Mouse (Mus musculus) spleen, embryonic (tissue): ENCODE data around the gene Edaradd.

Experiments
- CTCF ChIA-PET: fragments of 350-600 bp; sonication (Branson Sonifier 250); formaldehyde crosslinking; loops from one replicate; lab custom pipeline; 2022; lab: Charles Lee

Gene Edaradd

DNA sequence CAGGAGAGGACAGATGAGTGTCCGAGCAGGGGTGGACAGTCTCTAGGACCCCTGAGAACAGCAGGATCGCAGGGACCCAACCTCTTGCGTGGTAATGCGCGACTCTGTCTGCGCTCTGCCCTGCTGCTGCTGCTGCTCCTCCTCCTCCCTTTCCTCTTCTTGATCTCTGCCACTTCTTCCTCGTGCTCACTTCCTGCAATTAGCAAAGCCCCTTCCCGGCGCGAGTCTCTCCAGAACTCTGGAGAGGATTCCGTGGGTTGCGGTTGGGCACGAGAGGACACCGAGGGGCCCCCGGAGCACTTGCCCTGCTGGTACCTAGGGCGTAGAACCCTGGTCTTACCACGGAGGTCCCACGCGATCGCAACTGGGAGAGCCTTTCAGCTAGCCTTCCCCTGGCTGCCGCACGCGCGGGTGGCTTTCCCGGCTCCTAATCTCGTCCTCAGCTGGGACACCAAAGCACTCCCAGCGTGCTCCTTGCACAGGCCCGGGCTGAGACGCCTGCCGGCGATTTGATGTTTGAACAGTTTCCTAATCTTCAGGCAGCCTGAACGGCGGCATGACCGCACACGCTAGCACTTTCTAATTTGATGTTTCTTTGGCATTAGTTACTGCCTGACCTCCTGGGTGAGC is at the start of gene Edaradd:
Gene Edaradd, minus strand, starts transcription at position 484 of the 630 bp plus-strand sequence.
- CTCF ChIA-PET: interaction anchor here (0.7 kb wide), 1 partner anchor 18 kb away, joined by 6 read pairs; no protein-coding TSS in a partner anchor

DNA sequence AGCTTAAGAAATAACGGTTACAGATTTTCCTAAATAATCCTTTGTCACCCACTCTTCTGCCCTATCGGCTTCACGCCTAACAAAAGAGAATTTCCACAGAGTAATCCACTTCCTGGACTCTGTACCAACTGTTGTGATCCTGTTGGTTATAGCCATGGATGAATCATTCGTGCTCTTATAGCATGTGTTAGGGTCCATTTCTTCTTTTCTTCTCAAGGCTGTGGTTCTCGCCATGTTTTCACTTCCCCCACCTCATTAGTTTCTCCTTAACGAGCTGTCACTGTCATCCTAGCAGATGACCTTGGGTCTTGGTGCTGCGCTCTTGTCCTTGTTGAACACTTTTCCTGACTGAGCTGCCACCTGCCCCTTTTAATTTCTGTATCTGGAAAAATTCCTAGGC is 49.5 kb upstream of the Edaradd start:
- CTCF ChIA-PET: interaction anchor here (1.3 kb wide), 1 partner anchor 107 kb away, joined by 4 read pairs; no protein-coding TSS in a partner anchor

DNA sequence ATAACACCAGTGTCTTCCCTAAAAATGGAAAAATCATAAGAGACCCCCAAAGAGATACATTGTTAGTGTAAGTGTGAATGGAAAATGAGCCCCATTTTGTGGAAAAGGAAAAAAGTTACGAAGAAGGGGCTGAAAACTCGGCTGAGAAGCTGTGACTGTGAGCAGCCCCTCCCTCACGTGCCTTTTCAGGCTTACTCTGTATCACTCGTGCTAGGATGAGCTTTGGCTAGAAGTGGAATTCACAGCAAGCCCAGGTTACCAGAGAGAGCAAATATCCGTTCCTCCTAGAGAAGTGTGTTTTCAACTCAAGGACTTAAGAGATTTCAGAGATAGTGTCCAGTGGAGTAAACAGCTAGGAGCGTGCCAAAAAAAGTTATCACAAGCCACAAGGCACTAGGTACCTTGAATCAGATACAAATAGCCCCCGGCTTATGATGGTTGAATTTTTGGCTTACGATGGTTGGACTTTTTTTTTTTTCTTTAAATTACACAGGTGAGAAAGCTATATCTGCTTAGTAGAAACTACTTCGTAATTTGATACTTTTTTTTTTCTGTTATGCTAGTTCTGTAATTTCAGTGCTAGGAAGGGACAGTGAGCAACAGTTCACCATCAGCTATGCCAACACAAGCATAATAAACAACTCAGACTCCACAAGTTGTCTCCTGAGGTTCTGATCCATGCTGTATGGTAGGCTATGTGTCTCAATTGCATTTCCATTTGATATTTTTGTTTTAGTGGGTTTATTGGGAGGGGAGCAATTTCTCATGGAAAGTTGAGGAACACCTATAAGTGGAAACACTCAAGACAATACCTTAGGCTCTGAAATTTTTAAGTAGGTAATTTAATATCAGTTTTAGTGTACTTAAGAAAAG is 48.6 kb upstream of the Edaradd start:
- CTCF ChIA-PET: interaction anchor here (0.5 to 1.3 kb wide), 2 partner anchors 106 to 171 kb away, joined by 4 read pairs; no protein-coding TSS in a partner anchor

DNA sequence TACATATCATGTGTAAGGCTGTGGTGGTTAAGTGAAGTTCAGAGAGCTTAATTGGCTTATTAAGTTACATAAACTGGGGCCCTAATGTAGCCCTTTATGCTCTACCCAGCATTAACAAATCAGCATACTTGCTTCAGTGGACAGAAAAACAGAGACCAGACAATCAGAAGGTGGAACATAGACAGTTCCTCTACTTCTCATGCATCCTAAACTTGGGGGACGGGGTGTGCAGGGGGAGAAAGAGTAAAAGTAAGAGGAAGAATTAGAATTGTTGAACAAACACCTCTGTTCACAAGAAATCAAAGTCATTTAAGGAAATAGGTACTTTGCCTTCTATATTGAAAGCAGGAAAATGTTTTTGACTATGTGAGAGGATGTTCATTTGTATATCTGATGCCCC is 47.7 kb upstream of the Edaradd start:
- CTCF ChIA-PET: interaction anchor here (1.3 kb wide), 1 partner anchor 15 kb away, joined by 3 read pairs; no protein-coding TSS in a partner anchor

DNA sequence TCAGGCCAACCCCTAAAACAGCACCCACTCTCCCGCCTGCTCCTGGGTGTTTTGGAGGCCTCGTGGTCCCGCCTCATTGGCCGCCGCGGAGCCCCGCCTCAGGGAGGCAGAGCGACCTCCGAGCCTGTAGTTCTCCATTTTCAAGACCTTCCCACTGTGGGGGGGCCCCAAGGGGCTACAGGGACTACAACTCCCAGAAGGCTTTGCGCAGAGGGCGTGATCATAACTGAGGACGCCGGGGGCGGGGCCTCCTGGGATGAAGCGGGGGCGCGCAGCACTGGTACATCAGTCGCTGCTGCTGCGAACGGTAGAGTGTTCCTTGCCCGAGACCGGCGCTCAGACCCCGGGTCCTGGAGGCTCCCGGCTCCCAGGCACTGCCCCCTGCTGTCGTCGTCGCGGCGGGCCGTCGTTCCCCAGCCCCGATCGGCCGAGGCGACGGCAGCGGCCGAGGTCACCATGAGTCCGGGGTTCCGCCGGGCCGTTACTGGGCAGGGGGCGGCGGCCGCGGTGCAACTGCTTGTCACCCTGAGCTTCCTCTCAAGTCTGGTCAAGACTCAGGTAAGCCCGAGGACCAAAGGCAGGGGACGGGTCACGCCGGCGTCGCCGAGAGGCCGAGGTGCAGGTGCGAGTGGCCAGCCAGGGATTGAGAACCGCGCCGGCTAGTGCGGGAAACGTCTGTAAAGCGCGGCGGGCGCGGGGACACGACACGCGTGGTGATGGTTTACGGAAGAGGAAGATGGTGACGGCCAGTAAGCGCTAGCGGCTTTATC is 45.6 kb upstream of the Edaradd start, which contains the start of gene Ero1lb:
Gene Ero1lb, plus strand, starts transcription at position 254 of the 770 bp plus-strand sequence.
- CTCF ChIA-PET: interaction anchor here (1.4 kb wide), 1 partner anchor 10 kb away, joined by 5 read pairs; no protein-coding TSS in a partner anchor

DNA sequence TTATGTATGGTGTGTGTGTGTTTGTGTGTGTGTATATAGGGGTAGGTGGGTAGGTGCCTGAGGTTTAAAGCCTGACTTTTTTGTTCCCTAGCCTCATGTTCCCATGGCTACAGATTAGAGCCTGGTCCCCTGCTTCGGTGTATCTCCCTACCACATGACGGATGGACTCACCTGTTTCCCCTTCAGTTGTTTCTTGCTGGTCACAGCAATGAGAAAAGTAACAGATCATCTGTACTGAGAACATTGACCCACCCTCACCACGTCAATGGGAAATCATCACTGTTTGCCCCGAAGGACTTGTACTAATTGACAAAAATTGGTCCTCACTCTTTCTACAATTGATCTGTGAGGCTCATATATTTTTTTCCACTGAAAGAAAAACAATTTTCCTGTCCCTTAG is 42.0 kb upstream of the Edaradd start:
- CTCF ChIA-PET: interaction anchor here (0.7 kb wide), 1 partner anchor 1142 kb away, joined by 4 read pairs; no protein-coding TSS in a partner anchor

DNA sequence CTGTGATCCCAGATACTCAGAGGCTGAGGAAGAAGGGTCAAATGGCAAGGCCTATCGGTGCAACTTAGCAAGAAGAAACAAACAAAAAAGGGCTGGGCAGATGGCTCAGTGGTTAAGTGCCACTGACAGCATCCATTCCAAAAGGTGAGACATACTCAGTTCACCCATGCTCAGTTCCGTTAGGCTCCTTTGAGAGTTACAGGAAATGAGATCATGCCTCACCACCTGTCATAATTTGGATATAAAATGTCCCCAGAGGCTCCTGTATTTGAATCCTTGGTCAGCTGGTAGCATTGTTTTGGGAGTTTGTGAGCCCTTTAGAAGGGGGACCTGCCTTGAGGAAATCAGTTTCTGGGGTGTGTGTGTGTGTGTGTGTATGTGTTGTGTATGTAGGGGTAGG is 41.5 kb upstream of the Edaradd start:
- CTCF ChIA-PET: no interaction called here

DNA sequence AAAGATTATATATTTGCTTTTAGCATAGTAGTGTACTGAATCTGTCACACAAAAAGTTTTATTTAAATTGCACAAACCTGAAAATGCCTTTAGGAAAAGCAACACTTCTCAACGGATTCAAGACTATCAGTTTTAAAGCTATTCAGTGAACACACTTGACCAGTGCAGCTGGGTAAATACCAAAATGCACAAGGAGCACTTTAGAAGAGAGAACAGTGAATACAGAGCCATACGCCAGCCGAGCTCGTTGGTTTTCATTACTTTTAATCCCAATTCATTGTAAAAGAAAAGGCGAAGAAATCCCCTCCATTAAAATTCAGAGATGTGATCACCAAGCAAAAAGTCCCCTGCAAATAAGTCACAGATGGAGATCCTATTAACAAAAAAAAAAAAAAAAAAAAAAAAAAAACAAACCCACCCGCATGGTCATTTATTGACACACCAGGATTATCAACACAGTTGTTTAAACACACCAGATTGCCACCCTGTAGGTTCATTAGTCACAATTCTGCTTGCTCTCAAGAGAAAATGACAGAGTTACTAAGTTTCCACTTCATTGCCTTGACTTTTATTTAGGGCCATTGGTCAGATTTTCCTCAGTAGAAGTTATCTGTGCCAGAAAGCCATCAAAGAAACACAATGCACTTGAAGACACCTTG is 39.4 kb upstream of the Edaradd start:
- CTCF ChIA-PET: interaction anchor here (0.6 kb wide), 1 partner anchor 97 kb away, joined by 3 read pairs; no protein-coding TSS in a partner anchor

DNA sequence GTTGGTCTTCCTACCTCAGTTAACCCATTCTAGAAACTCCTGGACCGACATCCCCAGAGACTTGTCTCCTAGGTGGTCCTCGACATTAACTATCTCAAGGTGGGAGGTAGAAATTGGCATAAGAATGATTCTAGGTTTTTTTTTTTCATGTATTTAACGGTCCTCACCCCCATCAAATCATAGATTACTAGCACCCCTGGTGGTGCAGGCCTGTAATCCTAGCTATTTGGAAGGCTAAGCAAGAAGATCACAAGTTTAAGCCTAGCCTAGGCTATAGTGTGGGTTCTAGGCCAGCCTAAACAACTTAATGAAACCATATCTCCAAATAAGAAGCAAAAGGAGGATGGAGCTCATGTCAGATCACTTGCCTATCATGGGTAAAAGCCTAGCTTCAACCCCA is 38.8 kb upstream of the Edaradd start:
- CTCF ChIA-PET: interaction anchor here (0.6 kb wide), 2 partner anchors 19 to 96 kb away, joined by 3 read pairs; no protein-coding TSS in a partner anchor

DNA sequence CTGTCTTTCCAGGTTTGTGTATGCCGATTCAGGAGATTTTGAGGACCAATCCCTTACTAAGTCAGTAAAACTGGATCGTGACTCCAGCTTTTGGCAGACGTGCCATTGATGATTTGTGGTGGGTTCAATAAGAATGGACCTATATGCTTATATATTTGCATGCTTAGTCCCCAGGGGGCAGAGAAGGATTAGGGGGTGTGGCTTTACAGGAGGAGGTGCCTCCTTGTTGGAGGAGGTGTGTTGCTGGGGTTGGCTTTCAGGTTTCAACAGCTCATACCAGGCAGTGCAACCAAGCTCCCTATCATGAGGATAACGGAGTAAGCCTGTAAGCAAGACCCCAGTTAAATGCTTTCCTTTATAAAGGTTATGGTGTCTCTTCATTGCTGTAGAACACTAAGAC is 34.0 kb upstream of the Edaradd start:
- CTCF ChIA-PET: no interaction called here

DNA sequence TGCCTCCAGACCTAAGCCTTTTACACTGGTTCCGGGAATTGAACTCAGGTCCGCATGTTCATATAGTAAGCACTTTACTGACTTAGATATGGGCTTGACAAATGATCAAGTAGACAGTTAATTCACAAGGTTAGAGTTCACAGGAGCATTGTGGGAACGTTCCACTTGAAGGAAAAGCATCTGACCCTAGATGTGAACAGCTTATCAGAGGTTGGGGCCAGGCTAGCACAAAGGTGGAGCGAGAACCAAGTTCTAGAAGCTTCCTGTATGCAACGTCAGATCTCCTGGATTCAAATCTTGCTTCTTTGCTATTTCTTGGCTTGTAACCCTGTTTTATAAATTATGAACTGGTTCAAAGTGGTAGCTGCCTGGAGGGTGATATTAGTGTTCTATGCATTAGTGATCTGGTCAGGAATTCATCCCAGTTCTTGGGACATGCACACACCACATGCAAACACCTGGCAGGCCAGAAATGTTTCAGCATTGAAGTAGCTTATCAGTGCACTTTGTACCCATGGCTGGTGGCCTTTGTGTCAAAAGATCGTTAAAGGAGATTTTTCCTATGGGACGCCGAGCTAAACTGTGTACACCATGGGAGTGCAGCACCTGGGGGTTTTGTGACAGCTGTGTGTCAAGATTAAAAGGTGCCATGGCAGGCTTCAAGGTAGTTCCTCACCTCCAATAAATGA is 23.8 kb upstream of the Edaradd start:
- CTCF ChIA-PET: no interaction called here

DNA sequence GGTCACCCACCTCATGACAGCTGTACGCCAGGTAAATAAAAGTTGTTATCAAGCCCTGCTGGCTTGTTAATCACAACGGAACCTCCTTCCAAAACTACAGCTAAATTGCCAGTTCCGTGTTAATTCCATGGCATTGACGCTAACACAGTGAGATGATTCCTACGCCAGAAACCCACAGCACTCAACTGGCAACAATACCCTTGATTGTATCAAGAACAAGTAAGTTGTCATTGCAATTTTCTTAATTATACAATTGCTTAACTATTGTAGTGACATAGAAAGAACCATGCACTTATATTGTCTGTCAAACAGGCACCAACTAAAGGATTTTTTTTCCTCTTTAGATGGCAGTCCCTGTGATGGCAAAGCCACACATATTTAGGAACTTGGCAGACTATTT is 23.0 kb upstream of the Edaradd start:
- CTCF ChIA-PET: interaction anchor here (0.7 kb wide), 1 partner anchor 14 kb away, joined by 3 read pairs; no protein-coding TSS in a partner anchor

DNA sequence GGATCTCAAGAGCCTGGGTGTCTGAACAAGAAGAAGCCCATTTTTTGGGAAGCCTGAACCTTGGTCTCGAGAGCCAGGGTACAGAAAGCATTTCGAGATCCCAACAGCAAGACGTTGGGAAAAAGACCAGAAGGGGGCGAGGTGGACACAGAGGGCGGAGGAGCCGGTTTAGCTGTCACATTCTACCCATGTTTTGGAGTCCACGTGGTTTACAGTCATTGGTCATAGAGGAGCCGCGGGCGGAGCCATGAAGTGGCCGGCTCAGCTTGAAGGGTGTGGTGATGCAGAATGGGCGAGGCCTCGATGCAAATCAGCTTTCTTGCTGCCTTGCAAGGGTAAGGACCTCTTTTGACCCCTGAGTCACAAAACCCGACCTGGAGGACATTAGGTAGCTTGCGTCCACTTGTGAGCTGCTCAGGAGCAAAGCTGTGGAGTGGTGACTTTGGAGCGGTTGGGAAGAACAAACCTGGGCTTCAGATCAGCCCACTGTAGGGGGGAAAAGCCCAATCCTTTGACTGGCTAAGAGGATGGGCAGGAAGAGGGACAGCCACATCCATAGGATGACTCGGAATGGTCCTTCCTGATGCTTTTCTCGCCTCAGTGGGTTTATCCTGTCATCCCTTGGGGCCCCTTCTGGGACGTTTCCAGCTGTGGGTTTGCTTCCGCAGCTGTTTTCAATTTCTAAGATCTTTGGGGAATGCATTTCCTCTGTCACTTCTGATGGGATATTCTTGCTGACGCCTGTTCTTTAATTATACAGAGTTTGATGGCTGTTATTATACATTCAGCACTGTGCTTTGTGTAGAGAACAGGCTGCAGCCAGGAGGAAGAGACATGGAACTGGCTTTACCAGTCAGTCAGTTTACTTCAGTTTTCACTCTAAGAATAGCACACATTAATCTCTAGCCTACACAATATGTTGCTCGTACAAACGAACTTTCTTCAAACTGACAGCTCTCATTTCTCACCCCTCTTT is 22.1 kb upstream of the Edaradd start:
- CTCF ChIA-PET: interaction anchor here (0.6 to 1.6 kb wide), 2 partner anchors 11 to 13 kb away, joined by 3 to 4 read pairs; no protein-coding TSS in a partner anchor

DNA sequence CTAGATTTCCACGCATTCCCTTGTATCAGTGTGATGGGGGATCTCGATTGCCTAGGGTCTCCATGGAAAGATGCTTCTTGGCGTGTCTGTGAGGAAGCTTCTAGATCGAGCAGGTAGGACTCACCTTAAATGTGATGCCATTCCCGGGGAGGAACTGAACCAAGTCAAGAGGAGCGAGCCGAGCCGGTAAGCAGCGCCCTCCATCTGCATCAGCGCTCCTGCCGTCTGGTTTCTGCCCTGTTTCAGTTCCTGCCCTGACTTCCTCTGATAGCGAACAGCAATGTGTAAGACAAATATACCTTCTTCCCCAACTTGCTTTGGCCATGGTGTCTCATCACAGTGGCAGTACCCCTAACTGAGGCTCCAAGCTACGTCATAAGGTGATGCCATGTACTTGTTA is 19.9 kb upstream of the Edaradd start:
- CTCF ChIA-PET: interaction anchor here (1.0 kb wide), 1 partner anchor 66 kb away, joined by 3 read pairs; no protein-coding TSS in a partner anchor

DNA sequence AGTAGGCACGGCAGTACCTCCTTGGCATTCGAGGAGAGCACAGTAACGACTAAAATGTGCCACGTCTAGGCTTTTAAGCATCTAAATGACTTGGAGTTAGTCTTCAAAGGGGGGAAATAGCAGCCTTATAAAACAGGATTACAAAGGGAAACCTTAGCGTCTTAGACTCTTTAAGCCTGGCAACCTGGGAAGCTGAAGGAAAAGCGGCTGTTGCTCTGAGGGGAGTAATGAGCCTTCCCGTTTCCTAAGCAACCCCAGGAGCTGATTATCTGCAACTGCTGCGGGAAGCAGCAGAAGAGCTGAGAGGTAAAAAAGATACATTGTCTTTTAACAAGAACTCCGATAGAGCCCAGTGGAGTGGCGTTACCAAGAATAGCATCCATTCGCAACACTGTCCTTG is 19.5 kb upstream of the Edaradd start:
- CTCF ChIA-PET: interaction anchor here (0.6 to 1.0 kb wide), 2 partner anchors 63 to 66 kb away, joined by 3 read pairs; no protein-coding TSS in a partner anchor

DNA sequence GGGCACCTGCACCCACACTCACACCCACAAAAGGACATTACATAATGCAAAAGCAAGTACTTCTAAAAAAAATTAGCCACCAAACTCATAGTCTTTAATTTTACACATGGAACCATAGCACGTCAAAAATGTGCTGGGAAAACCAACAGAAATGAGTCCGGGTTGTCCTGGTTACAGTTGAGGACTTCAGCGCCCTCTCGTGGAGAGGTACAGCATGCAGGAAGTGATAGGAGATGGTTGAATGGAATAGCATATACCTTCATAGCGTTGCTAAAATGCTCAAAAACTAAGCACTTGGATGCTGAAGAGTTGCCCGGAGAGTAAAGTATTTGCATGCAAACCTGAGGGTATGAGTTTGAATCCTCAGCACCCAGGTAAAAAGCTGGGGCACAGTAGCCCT is 17.7 kb upstream of the Edaradd start:
- CTCF ChIA-PET: interaction anchor here (0.7 to 1.0 kb wide), 2 partner anchors 39 to 64 kb away, joined by 5 to 6 read pairs; no protein-coding TSS in a partner anchor

DNA sequence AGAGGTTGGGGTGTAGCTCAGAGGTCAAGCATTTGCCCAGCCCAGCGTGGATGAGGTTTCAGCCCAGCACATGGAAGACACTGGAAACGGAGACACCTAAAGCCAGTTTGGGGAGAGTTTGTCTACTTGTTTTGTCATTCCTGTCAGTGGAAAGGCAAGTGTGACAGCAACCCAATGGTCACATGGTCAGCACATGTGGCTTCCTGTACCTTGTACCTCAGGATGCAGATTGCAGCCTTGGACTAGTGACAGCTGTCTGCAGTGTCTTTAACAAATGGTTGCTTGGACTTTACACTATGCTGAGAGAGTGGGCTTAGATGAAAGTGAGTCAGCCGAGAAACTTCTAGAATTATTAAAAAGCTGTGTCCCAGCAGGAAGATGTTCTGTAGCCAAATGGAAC is 14.4 kb upstream of the Edaradd start:
- CTCF ChIA-PET: no interaction called here

DNA sequence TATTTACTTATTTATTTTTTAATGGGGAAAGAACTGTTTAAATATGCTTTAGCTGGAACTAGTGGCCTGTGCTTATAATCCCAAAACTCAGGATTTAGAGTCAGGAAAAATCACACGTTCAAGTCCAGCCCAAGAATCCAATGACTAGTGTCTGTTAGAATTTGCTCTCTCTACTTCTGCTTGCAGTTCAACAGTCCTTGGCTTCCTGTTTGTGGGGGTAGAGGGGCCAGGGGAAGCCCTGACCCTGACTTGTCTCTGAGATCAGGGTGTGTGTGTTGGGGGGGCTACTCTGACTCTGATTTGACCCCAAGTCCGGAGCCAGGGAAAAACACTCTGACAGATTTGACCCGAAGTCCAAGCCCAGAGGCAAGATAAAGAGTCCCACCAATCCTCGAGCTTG is 5.4 kb upstream of the Edaradd start:
- CTCF ChIA-PET: no interaction called here

DNA sequence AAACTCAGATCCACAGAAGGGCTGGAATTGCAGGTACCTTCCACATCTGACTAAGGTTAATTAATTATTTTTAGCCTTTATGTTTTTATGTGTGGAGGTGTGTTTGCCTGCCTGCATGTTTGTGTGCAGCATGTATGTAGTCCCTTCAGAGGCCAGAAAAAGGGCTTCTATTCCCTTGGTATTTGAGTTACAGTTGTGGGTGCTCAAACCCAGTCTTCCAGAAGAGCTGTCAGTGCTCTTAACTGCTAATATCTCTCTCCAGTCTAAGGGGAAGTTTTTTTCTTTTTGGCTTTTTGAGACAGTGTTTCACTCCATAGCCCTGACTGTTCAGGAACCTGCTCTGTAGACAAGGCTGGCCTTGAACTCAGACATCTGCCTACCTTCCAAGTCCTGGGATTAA is 2.1 kb upstream of the Edaradd start:
- CTCF ChIA-PET: no interaction called here
